Mouse (Mus musculus) myocyte (in vitro differentiated cells): Measurements from ENCODE around the gene Rps6kc1. TPM values are rescaled to one million over a fixed set of nuclear protein-coding genes. Genes with fewer than 3 reads are reported as not detected.

Experiments
- H3K27me3 ChIP-seq: one replicate; pipeline ENCODE4 v1.6.1; 2011; ENCODE audit not compliant: control insufficient read depth, insufficient read depth, insufficient read length
- H3K36me3 ChIP-seq: one replicate; pipeline ENCODE4 v1.6.1; 2011; ENCODE audit not compliant: control insufficient read depth, insufficient read depth
- H3K4me2 ChIP-seq: one replicate; pipeline ENCODE4 v1.6.1; 2011; ENCODE audit warnings: low read depth, control low read depth
- H3K4me3 ChIP-seq: one replicate; pipeline ENCODE4 v1.5.1; 2011; ENCODE audit warnings: mild to moderate bottlenecking, control low read depth, moderate library complexity
- H3K79me2 ChIP-seq: one replicate; pipeline ENCODE4 v1.6.1; 2011; ENCODE audit not compliant: control insufficient read depth, insufficient read depth
- H3ac ChIP-seq: one replicate; pipeline ENCODE4 v1.6.1; 2011; ENCODE audit not compliant: control insufficient read depth, insufficient read length
- CEBPB ChIP-seq: IDR thresholded peaks from 2 replicates; pipeline ENCODE4 v1.6.1; 2011; ENCODE audit warnings: mild to moderate bottlenecking, moderate library complexity; ENCODE audit not compliant: poor library complexity, insufficient read depth, severe bottlenecking
- E2F4 ChIP-seq: IDR thresholded peaks from one replicate; pipeline ENCODE4 v1.6.1; 2011; ENCODE audit warnings: mild to moderate bottlenecking, control low read depth, moderate library complexity; ENCODE audit not compliant: insufficient read depth
- MAX ChIP-seq: IDR thresholded peaks from one replicate; pipeline ENCODE4 v1.6.1; 2011; ENCODE audit warnings: low read depth, mild to moderate bottlenecking, control low read depth
- MYOD1 ChIP-seq, 3 experiments: IDR thresholded peaks; one replicate each; pipeline ENCODE4 v1.6.1; 2011; ENCODE audit warnings: control low read depth in 2 of 3, low read depth in 2 of 3, mild to moderate bottlenecking in 2 of 3, moderate library complexity in 1 of 3; ENCODE audit not compliant: insufficient read length in 2 of 3, control insufficient read depth in 1 of 3
- MYOG ChIP-seq, 3 experiments: IDR thresholded peaks; one replicate each; pipeline ENCODE4 v1.6.1; 2011; ENCODE audit warnings: control low read depth in 2 of 3, low read depth in 2 of 3, mild to moderate bottlenecking in 2 of 3; ENCODE audit not compliant: insufficient read length in 2 of 3, control insufficient read depth in 1 of 3, insufficient read depth in 1 of 3
- POLR2A ChIP-seq: IDR thresholded peaks from one replicate; pipeline ENCODE4 v1.6.1; 2011; ENCODE audit warnings: low read depth, mild to moderate bottlenecking, control low read depth, moderate library complexity; ENCODE audit not compliant: insufficient read length
- POLR2AphosphoS2 ChIP-seq: IDR thresholded peaks from one replicate; pipeline ENCODE4 v1.6.1; 2011; ENCODE audit warnings: low read depth, control low read depth; ENCODE audit not compliant: insufficient read length
- REST ChIP-seq: IDR thresholded peaks from one replicate; pipeline ENCODE4 v1.6.1; 2011; ENCODE audit warnings: mild to moderate bottlenecking, control low read depth, moderate library complexity; ENCODE audit not compliant: insufficient read depth, insufficient read length
- SRF ChIP-seq: IDR thresholded peaks from one replicate; pipeline ENCODE4 v1.6.1; 2011; ENCODE audit warnings: low read depth; ENCODE audit not compliant: control insufficient read depth, insufficient read length
- TCF12 ChIP-seq: IDR thresholded peaks from one replicate; pipeline ENCODE4 v1.6.1; 2011; ENCODE audit warnings: mild to moderate bottlenecking, control low read depth; ENCODE audit not compliant: poor library complexity, insufficient read depth, severe bottlenecking
- TCF3 ChIP-seq: IDR thresholded peaks from one replicate; pipeline ENCODE4 v1.6.1; 2011; ENCODE audit warnings: low read depth, control low read depth; ENCODE audit not compliant: insufficient read length
- USF1 ChIP-seq: IDR thresholded peaks from one replicate; pipeline ENCODE4 v1.6.1; 2011; ENCODE audit warnings: low read depth, mild to moderate bottlenecking, control low read depth, moderate library complexity
- polyA plus RNA-seq: library from polyadenylated mRNA; unstranded; fragments of >200 nt; fragmentation: generic; extraction: Trizol; gene quantifications from one replicate; pipeline ENCODE4 v1.2.1, GENCODE M21; 2012; ENCODE audit warnings: missing spikeins

Rps6kc1 gene
- polyA plus RNA-seq, 1 experiment: 18.9 TPM

DNA sequence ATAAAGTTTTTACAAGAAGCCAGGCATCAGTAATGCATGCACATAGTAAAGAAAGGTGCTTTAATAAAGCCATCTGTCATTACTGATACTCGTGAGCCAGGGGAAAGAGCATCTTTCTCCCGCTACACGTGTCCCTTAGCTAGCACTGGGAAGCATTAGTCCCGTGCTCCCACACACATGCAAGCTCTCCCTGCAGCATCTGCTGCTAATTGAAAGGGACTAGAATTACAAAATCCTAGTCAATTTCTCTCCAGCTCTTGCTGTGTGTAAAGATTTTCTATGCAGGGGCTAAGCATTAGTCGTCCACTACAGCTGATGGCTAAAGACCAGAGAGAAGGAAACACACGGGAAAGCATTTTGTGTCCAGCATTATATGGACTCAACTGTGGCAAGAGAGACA is 120.8 kb downstream of the Rps6kc1 start:
- no peak overlapping the region for H3ac ChIP-seq

DNA sequence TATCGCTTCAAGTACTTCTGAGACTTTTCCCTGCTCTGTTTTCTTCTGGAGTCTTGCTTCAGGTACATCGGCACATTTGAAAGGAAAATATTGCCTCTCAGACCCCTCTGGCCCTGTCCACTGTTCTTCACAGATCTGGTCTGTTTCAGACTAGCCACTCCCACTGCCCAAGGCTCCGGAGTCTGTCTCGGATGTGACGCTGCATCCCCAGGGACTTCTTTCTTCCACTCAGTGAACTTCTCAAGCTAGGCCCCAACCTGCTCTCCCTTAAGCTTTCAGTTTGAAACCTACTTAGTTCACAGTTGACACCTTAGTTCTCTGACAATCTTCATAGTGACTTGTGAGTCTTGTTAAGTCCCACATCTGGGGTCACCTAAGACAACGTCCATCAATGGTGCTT is 133.9 kb downstream of the Rps6kc1 start:
- Histone ChIP-seq H3K4me2 (no peak overlapping the region), H3K79me2 (no peaks in the 10 kb centered on the region), H3K4me3 (no peak overlapping the region), H3K27me3 (no peaks in the 10 kb centered on the region), H3ac (no peak overlapping the region), H3K36me3 (peaks cover 4% of the 10 kb centered on the region)
- TF ChIP-seq MYOG (IDR thresholded peaks at IDR 0.05; ENCODE audit: control insufficient read depth in 1 of 3, insufficient read depth in 1 of 3, insufficient read length in 2 of 3, low read depth in 2 of 3) (no peak), SRF (no peak), E2F4 (no peak), TCF12 (no peak), MYOD1 (IDR thresholded peaks at IDR 0.05; ENCODE audit: control insufficient read depth in 1 of 3, insufficient read length in 2 of 3, low read depth in 2 of 3) (no peak), CEBPB (no peak), POLR2AphosphoS2 (no peak), REST (no peak), POLR2A (no peak), MAX (no peak), TCF3 (no peak), USF1 (no peak)

More for the DNA sequence above, 120.8 kb downstream of the Rps6kc1 start:
- no peaks in the 10 kb centered on the region for H3K79me2 ChIP-seq
- no peak overlapping the region for H3K4me3 ChIP-seq
- no peaks in the 10 kb centered on the region for H3K36me3 ChIP-seq
- H3K4me2 ChIP-seq: no peak overlapping the region
- no peak for TF ChIP-seq MYOG (IDR thresholded peaks at IDR 0.05; ENCODE audit: control insufficient read depth in 1 of 3, insufficient read depth in 1 of 3, insufficient read length in 2 of 3, low read depth in 2 of 3)
- no peaks in the 10 kb centered on the region for H3K27me3 ChIP-seq

DNA sequence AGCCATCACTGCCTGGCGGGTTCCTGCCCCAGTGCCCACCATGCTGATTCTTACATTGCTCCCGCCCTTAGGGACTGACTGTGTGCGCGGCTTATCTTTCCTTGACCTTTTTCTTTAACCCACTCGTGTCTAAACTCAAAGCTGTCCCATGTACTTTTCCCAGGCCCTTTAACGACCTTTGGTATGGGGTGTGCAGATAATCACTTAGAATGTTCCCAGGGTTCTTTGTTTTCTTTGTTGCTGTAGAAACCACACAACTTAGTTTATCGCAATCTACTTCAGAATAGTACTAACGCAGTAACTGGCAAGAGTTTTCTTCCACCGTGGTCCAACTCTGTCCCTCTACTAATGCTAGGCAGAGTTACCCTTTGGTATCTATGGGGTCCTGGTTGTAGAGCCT is 135.3 kb downstream of the Rps6kc1 start:
- TF ChIP-seq MAX: no peak
- Histone ChIP-seq H3K79me2 (no peaks in the 10 kb centered on the region), H3K36me3 (peaks cover 4% of the 10 kb centered on the region), H3K4me3 (no peak overlapping the region), H3K27me3 (no peaks in the 10 kb centered on the region), H3K4me2 (no peak overlapping the region), H3ac (no peak overlapping the region)

DNA sequence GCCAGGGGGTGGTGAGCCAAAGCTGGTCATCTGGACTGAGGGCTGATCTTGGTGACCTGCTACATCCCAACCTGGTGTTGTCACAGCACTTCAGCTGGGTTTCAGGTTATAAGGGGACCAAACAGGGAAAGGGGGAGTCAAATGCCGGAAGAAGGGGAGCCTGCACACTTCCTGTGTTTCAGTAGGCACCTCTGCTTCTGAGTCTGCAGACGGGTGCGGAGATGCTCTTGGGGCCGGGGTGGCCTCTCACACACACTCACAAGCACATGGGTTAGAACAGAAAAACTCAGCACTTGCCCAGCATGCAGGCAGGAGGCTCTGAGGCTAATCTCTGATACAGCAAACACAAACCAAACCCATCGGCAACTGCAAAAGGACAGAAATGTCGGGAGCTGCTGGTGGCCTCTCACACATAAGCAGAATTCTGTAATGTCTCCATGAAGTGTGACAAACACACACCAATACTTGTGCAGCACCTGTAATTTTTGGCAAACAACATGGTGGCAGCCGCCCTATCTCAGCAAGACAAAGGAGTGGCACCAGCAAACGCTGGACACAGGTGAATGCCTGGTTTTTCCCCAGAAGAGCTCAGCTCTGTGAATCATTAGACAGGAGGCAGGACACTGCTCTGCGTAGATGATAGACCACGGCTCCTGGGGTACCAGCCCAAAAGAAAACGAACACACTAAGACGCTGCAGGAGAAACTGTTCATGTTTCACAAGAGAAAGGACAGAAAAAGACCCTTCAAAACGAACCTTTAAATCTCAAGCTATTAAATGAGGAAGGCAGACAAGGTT is 139.3 kb downstream of the Rps6kc1 start:
- Histone ChIP-seq H3K27me3 (no peaks in the 10 kb centered on the region), H3K4me2 (no peak overlapping the region), H3ac (no peak overlapping the region), H3K79me2 (no peaks in the 10 kb centered on the region), H3K36me3 (peaks cover 4% of the 10 kb centered on the region), H3K4me3 (no peak overlapping the region)
- no peak for TF ChIP-seq TCF12
- no peak for TF ChIP-seq POLR2AphosphoS2
- no peak for TF ChIP-seq MAX
- TF ChIP-seq MYOG (IDR thresholded peaks at IDR 0.05; ENCODE audit: control insufficient read depth in 1 of 3, insufficient read depth in 1 of 3, insufficient read length in 2 of 3, low read depth in 2 of 3): no peak
- TF ChIP-seq E2F4: no peak
- no peak for TF ChIP-seq REST
- TF ChIP-seq CEBPB: no peak
- no peak for TF ChIP-seq POLR2A
- no peak for TF ChIP-seq SRF
- TF ChIP-seq USF1: no peak
- no peak for TF ChIP-seq TCF3

DNA sequence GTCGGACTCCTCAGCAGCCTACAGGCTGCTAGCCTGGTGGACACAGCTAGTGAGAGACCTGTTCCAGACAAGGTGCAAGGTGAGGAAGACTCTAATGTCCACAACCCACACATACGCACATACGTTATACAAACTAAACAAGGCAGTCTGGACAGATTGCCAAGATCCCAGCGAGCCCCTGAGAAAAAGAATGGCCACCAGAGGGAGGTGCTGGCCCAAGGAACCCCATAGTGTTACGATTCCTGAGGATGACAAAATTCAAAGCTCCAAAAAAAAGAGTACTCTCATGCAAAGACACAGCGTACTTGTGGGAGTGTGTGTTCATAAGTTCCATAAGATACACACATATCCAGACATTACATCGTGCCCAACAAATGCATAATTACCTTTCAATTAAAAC is 141.8 kb downstream of the Rps6kc1 start:
- no peak overlapping the region for H3K4me3 ChIP-seq
- H3K27me3 ChIP-seq: no peaks in the 10 kb centered on the region
- no peaks in the 10 kb centered on the region for H3K79me2 ChIP-seq
- no peaks in the 10 kb centered on the region for H3K36me3 ChIP-seq
- no peak overlapping the region for H3ac ChIP-seq
- H3K4me2 ChIP-seq: no peak overlapping the region
- TF ChIP-seq USF1 (no peak), E2F4 (no peak), CEBPB (no peak), MYOD1 (IDR thresholded peaks at IDR 0.05; ENCODE audit: control insufficient read depth in 1 of 3, insufficient read length in 2 of 3, low read depth in 2 of 3) (no peak), POLR2AphosphoS2 (no peak), TCF3 (no peak), POLR2A (no peak), REST (no peak), SRF (no peak), TCF12 (no peak), MYOG (IDR thresholded peaks at IDR 0.05; ENCODE audit: control insufficient read depth in 1 of 3, insufficient read depth in 1 of 3, insufficient read length in 2 of 3, low read depth in 2 of 3) (no peak), MAX (no peak)
